Mouse (Mus musculus): Measurements from ENCODE around the gene F9.
"Not testable (repeated sequence)": the region's sequence is repeated elsewhere in the genome, so short reads cannot be mapped to it uniquely, and the experiment has no call there.

The F9 gene

DNA sequence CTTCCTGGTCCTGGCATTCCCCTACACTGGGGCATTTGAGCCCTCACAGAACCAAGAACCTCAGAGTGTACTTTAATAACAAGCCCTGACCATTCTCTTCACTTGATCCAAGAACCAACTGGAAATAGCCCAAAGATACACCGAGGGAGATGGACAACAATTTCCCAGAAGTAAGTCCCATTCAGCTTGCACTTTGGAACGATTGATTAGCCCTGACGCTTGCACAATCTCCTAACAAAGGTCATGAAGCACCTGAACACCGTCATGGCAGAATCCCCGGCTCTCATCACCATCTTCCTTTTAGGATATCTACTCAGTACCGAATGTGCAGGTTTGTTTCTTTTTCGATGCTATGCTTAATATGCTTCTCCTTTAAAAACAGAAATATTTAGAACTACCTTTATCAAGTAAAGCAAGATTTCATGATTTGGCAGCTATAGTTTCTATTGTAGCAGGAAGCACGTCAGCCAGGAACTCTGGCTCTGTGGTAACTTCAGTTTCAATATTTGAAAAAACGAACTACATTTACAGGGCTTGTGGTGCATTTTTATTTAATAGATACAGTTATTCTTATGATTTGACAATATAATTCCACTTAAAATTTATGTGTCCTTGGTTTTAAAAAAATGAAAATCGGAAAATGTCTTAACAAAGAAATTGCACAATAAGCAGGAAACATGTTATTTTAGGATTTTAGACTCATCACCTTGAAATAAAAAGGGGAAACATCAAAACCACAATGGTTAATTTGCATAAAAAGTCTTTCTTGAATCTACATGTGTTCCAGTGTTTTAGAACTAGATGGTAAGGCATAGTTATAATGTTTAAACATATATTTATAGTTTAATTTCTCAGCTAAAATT is at the start of gene F9:
Gene F9, plus strand, starts transcription at position 244 of the 863 bp plus-strand sequence.
- no peak for DNase-seq (ENCODE audit: low read depth, low spot score)

DNA sequence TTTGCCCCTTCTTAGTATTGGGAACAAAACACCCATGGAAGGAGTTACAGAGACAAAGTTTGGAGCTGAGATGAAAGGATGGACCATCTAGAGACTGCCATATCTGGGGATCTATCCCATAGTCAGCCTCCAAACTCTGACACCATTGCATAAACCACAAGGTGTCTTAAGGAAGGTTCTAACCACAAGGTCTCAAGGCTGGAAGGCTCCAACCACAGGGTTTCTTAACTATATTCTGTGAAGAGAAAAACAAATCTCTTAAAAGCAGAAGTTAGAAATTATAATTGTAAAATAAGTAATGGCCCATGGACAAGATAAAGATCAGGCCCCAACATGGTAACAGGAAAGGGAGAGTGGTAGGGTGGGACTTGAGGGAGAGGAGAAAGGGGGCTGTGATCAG is 29.5 kb upstream of the F9 start:
- DNase-seq (ENCODE audit: low read depth, low spot score): not testable (repeated sequence)

GRCm38 (mm10) chrX:60000084-60000443 is 800 bp downstream of the F9 start:
- no peak for DNase-seq (ENCODE audit: low read depth, low spot score)

DNA sequence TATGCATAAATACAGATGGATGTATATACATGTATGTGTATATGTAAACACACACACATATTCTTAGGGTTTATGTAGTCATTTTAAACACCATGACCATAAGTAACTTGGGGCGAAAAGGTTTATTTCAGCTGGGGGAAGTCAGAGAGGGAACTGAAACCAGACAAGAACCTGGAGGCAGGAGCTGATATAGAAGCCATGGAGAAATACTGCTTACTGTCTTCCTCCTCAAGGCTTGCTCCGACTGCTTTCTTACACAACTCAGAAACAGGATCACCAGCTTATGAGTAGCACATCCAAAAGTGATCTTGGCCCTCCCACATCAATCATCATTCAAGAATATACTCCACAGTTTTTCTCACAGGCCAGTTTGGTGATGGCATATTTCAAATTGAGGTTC is 2.2 kb downstream of the F9 start:
- no peak for DNase-seq (ENCODE audit: low read depth, low spot score)

DNA sequence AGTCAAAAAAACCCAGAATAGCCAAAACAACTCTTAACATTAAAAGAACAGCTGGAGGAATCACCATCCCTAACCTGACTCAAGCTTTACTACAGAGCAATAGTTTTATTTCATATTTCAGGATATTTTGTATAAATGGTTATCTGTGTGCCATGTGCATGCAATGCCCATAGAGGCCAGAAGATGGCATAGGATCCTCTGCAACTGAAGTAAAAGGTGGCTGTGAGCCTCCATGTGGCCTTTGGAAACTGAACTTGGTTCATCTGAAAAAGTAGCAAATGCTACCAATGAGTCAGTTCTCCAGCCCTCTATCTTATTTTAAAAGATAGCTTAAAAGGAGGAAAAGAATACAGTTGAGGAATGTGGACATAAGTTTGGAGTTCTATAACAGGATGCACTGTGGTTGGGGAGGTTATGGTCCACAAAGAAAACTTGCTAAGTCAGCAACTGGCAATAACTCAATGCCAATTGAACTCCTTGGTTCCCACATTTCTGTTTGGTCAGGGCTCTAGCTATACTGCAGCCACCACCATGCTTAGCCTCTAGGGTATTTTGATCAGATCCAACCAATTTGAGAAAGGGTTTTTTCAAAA is 13.9 kb downstream of the F9 start:
- peak; percentile 15 for DNase-seq (ENCODE audit: low read depth, low spot score)

GRCm38 (mm10) chrX:60014588-60014987 is 15.3 kb downstream of the F9 start:
- DNase-seq (ENCODE audit: low read depth, low spot score): no peak

DNA sequence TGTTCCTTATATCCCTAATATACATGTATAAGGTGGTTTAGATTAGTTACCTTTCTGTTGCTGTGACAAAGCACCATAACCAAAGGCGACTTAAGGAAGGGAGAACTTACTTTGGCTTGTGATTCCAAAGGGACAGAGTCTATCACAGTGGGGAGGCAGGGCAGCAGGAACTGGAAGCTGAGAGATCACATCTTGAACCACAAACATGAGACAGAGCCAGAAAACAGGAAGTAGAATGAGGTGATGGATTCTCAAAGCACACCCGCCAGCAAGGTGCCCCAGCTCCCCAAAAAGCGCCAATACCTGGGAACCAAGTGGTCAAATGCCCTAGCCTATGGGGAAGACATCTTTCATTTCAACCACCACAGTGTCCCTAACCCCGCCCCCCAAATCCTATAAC is 21.7 kb downstream of the F9 start:
- no peak for DNase-seq (ENCODE audit: low read depth, low spot score)

GRCm38 (mm10) chrX:60021595-60021994 is 22.3 kb downstream of the F9 start:
- DNase-seq (ENCODE audit: low read depth, low spot score): no peak

DNA sequence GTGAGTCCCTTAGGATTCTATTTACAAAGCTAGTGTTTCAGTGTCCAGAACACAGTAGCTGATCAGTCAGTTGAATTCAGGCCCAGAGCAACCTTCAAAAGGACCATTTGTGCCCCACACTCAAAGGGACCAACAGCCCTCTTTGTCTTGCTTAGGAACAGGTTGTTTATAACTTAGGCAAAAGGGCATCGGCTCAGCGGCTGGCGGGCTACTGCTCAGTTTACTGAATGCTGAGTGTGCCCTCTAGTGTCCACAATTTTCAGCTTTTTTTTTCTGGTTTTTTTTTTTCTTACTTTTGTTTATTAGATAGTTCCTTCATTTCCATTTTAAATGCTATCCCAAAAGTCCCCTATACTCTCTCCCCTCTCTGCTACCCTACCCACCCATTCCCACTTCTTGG is 27.4 kb downstream of the F9 start:
- DNase-seq (ENCODE audit: low read depth, low spot score): no peak

GRCm38 (mm10) chrX:60054745-60055144 is 55.5 kb downstream of the F9 start:
- no peak for DNase-seq (ENCODE audit: low read depth, low spot score)

GRCm38 (mm10) chrX:60055185-60055584 is 55.9 kb downstream of the F9 start:
- no peak for DNase-seq (ENCODE audit: low read depth, low spot score)

GRCm38 (mm10) chrX:60075359-60075758 is 76.1 kb downstream of the F9 start:
- DNase-seq (ENCODE audit: low read depth, low spot score): no peak

Measured in CD4-positive helper T cell, adult 2 months (primary cell).